Mouse (Mus musculus): ENCODE data around the gene Nfkbil1.

DNA sequence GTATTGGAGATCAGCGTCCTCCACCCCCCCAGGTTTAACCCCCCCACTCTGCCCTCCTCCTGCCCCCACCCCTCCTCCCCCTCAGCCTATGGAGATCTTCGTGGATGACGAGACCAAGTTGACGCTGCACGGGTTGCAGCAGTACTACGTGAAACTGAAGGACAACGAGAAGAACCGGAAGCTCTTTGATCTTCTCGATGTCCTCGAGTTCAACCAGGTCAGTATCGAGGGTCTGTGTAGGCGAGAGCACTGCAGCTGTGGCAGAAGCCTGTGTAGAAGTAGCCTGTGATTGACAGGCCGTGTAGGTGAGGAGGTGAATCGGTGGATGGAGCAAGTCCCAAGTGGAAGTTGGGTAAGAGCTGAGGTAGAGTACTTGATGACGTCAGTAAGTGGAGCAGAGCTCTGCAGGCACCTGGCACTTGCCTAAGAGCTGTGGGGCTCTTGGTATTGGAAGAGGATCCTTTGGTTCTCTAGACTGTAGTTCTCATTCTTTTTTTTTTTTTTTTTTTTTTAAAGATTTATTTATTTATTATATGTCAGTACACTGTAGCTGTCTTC lies 15.6 kb upstream of the Nfkbil1 start:
- TF ChIP-seq USF1 (IDR thresholded peaks at IDR 0.05; ENCODE audit: low read depth) (no peak), CTCF (IDR thresholded peaks at IDR 0.05; ENCODE audit: control insufficient read depth, insufficient read depth, insufficient read length) (no peak), MAX (IDR thresholded peaks at IDR 0.05) (no peak), CEBPB (IDR thresholded peaks at IDR 0.05; ENCODE audit: low read depth) (no peak), FOSL1 (IDR thresholded peaks at IDR 0.05; ENCODE audit: insufficient read depth, low read length, poor library complexity, severe bottlenecking) (no peak), MYOD1 (IDR thresholded peaks at IDR 0.05; ENCODE audit: control insufficient read depth, insufficient read length, low read depth) (no peak), MYOG (IDR thresholded peaks at IDR 0.05; ENCODE audit: control insufficient read depth, extremely low read depth, insufficient read length) (no peak)
